Mouse (Mus musculus) heart, adult 18-20 months (tissue): ENCODE results near the gene Bmpr1b. TPM values are rescaled to one million over a fixed set of nuclear protein-coding genes. Genes with fewer than 3 reads are reported as not detected.

Experiments used
- DNase-seq, 2 experiments: peaks; one replicate each; pipeline ENCODE4 v3.0.0; 2021 to 2022; ENCODE audit warnings: mixed read lengths in 1 of 2
- total RNA-seq, 2 experiments: library from RNA; stranded (reverse); gene quantifications; 2 replicates each; pipeline ENCODE4 v1.2.3; 2021

Gene Bmpr1b
- total RNA-seq, 2 experiments from 2014 or later: 0.15 TPM

DNA sequence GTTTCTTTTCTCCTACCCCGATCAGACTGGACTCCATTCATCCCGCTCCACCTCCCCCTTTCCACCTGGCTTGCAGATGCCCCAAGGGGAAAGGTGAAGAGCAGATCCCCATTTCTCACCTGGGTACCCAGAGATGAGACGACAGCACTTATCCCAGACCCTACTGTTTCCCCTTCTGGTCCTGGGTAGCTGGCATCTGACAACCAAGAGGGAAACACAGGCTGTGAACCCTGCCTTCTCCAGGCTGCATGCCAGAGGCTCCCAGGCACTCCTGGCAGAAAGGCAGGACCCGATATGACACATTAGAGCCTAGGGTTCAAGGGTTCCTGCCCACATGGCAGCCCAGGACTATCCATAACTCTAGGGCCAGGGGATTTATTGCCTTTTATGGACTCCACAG, 56.0 kb downstream of the Bmpr1b start:
- DNase-seq: no peak

GRCm38 (mm10) chr3:142106227-142106626, 63.0 kb downstream of the Bmpr1b start:
- no peak for DNase-seq

GRCm38 (mm10) chr3:142104027-142104805, 65.0 kb downstream of the Bmpr1b start:
- DNase-seq: no peak

- no peak for DNase-seq
Observed at GRCm38 (mm10) chr3:142103622-142104021, 65.6 kb downstream of the Bmpr1b start.

DNA sequence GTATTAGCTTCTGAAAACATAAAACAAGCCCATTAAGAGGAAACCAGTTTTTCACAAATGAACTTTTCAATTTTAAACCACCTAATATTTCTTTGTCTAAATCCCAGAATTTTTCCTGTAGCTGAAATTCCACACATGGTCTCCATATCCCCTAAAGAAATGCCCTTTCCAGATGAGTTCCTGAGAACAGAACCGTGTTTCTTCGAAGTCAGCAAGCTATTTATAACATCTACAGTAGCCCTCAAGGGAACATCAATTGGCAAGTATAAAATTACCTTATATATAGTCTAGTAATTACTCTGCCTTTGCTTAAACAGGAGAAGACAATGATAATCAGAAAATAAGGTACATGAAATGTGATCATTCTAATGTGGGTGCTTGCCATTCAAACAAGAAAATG, 70.1 kb downstream of the Bmpr1b start:
- no peak for DNase-seq

DNA sequence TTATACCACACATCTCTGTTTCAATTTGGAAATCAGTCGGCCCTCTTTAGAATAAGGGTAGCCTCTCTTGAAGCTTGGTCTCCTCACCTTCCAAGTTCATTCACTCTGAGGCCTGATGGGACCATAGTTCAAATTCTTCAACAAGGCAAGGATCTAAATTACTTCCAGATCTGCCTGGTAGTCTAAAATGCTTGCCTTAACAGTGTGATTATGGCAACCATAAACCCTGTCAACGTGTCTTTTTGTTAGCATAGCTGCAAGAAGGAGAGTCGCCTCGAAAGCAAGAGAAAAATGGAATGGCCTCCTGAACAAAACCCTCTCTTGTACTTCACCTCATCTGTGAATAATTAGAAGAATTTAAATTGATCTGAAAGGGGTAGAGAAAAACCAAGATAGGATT, 75.2 kb downstream of the Bmpr1b start:
- DNase-seq: no peak

DNA sequence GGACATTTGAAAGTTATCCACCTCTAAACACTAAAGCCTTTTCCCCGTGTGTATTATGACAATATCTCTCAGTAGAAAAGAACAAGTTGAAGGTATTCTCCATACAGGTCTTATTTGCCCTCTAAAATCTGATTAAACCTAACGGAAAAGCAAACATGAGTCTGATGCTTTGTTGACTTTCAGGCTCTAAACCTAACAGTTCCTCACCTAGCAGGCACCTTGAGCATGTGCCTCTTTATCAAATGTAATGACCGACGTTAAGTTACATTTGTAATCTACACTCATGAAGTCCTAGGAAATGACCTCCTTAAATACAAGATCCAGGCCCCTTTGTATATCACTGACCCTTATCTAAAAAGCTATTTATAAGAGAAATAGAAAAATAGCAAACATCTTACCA, 79.5 kb downstream of the Bmpr1b start:
- DNase-seq: no peak

DNA sequence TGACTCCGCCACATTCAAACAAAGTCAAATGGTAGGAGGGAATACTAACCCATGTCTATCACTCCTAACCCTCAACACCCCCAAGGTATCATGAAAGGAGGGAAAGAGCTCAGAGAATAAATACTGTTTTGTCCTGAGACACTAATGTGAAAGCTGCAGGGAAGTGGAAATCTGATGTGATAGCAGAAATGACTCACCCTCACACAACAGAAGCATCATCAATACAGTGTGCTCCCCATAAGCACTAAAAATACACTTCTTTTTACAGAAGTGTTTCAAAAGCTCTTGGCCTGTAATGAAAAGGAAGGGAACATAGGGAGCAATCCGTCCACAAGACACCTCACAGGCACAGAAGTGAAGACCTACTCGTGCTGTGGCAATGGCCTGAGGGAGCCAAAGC, 83.3 kb downstream of the Bmpr1b start:
- no peak for DNase-seq

DNA sequence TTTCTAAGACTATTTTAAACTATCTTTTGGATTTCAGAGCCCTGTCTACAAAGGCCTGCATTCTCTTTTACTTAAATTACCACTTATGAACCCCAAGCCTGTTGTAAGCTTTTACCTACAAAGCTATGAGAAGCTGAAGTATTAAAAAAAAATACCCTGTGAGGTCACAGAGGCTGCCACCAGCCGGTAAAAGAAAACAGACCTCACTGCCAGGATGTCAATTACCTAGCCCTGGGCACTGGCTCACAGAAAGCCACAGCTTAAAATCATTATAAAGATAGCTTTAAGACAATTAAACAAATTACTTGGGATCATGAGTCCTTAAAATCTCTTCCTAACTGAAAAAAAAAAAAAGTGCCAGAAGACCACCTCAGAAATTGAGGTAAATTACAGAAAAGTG, 85.1 kb downstream of the Bmpr1b start:
- no peak for DNase-seq

- DNase-seq: no peak
Observed at GRCm38 (mm10) chr3:142077723-142078302, 91.4 kb downstream of the Bmpr1b start.

- DNase-seq: no peak
Observed at GRCm38 (mm10) chr3:142071601-142072000, 97.6 kb downstream of the Bmpr1b start.

- DNase-seq: no peak
Observed at GRCm38 (mm10) chr3:142066792-142067346, 102.4 kb downstream of the Bmpr1b start.

DNA sequence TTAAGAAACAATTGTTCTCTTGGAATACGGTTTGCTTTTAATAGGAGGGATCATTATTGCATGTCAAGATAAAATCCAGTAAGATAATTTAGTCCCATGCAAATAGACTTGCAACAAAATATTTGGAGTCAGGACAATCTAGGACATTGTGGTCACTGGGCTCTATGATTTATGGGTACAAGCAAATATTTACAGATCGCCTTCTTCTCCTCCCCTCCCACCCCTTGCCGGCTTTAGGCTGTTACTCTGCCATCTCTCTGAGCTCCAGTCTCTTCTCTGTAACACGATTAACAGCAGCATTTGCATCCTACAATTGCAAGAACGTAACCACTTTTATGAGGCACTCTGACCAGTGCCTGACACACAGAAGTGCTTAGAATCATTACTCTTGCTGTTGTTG, 104.1 kb downstream of the Bmpr1b start:
- no peak for DNase-seq

DNA sequence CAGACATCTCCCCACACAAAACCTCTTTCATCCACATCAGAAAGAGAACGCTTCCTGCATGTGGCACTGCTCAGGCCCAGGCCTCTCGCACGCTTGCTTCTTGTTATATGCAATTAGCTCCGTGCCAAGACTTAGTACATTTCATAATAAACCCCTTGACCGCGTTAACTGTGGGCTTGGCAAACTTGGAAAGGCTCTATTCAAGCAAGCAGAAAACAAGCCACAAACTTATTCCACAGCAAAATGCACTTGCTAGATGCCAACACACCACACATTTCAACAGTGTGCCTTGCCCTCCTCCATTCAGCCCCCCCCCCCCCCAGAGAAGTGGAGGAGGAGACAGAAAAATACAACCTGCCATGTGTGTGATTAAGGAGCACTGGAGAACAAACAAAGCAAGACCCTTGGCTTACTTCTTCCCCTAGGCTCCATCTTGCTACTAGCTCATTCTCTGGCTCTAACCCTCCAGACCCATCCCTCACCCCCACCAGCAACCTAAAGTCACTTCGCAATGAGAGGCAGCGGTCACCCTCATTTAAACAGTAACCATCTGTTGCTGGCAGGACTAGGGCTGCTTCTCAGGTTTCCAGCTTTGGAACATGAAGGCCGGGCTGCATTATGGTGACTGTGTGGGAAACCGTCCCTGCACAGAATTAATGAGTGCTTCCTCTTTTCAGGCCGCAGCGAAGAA, 105.5 kb downstream of the Bmpr1b start:
- DNase-seq: no peak

DNA sequence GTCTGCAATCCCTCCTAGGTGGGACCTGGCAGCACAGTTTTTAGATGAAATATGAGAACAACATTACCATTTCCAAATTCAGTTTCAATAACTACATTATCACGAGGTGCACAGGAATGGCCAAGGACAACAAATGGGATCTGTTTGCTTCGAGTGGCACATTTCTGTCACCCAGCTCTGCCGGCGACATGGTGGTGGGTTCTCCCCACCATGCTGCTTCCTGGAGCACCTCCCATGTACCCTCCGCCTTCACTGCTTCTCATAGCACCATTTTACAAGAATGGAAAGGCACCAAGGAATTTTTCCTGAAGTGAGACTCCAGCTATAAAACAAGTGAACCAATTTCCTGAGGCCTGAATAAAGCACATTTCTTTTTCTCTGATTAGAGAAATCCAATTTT, 108.0 kb downstream of the Bmpr1b start:
- DNase-seq: no peak

GRCm38 (mm10) chr3:142059890-142060289, 109.3 kb downstream of the Bmpr1b start:
- DNase-seq: no peak

DNA sequence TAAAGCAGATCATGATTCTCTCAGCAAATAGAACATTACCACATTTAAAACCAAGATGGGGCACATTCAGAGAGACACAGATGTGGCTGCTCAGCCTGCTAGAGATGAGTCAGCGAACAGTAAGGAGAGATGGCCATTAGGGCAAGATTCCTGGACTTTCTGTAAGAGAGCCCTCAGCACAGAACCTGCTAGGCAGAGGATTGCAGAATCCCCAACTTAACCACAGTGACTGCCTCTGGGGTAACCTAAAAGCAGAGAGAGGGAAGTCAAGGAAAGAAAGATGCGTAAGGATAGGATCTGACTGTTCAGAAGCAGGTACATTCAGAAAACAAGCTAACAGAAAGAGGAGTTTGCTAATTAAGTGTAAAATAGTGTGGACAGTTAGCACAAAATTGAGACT, 118.5 kb downstream of the Bmpr1b start:
- DNase-seq: no peak

DNA sequence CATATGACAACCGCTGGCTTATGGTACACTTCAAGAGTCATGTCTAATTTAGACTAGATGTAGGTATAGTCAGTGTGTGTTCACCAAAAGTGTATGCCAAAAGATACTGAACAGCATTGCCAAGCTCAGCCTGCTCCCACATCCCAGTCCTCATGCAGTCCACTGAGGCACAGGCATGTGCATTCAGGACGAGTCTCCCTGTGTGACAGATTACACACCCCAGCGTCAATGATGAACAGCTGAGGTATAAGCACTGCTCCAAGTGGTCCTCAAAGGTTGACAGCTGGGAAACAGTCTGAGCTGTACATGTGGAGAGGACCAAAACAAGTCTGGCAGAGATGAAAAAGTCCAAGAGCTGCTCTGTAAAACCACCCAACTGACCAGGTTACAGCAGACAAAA, 119.6 kb downstream of the Bmpr1b start:
- no peak for DNase-seq

- no peak for DNase-seq
Observed at GRCm38 (mm10) chr3:142049093-142049492, 120.1 kb downstream of the Bmpr1b start.

- no peak for DNase-seq
Observed at GRCm38 (mm10) chr3:142048493-142048892, 120.7 kb downstream of the Bmpr1b start.

DNA sequence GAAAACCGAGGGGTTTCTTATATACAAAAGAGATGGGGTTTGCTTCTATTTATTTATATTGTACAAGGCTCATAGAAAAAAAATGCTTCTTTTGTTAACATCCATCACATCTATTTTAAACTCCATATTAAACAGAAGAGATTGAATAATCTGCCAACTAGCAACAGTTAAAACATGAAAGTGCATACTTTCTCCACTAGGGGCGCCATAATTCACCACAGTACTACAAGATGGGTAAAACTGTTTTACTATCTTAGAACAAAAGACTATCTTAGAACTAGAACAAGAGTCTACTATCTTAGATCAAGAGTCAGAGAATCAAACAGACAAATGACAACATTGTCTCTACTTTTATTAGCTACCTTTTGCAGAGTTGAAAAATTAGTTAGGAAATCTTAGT, 125.8 kb downstream of the Bmpr1b start:
- DNase-seq: no peak

DNA sequence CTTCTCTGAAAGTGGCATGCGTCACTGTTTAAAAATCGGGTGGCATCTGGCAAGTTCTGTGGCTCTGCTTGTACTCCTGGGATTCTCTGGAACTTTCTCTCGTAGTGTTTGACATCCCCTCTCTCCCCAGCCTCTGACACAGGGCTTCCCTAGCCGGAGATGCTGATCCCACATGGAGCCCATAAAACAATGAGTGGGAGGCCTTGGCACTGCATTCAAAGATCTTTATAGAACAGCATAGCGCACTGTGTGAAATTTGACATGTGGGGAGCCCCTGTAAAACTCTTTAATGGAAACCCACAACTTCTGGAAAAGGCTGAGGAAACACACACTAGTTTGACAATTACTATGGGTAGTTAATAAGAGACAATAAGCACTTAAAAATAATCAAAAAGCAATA, 126.2 kb downstream of the Bmpr1b start:
- no peak for DNase-seq

- no peak for DNase-seq
Observed at GRCm38 (mm10) chr3:142040345-142040744, 128.9 kb downstream of the Bmpr1b start.
